Mouse (Mus musculus) embryonic facial prominence, embryonic 12.5 days (tissue): ENCODE results near the gene Gm10401. TPM values are rescaled to one million over a fixed set of nuclear protein-coding genes. Genes with fewer than 3 reads are reported as not detected.

Experiments
- ATAC-seq: fragments of 200-750 bp; cut with Nextera tagmentation; 2 replicates; pipeline ENCODE4 v1.8.0; 2017; ENCODE audit not compliant: insufficient number of reproducible peaks, insufficient read depth, low FRiP score, low TSS enrichment
- H3K27ac ChIP-seq: fragments of 300-500 bp; sonication (generic); 2 replicates; pipeline ENCODE4 v1.5.1; 2016; ENCODE audit warnings: mild to moderate bottlenecking
- H3K27me3 ChIP-seq: fragments of 300-500 bp; sonication (generic); 2 replicates; pipeline ENCODE4 v1.6.1; 2016; ENCODE audit warnings: mild to moderate bottlenecking, moderate library complexity
- H3K36me3 ChIP-seq: fragments of 300-500 bp; sonication (generic); 2 replicates; pipeline ENCODE4 v1.6.1; 2016; ENCODE audit warnings: mild to moderate bottlenecking
- H3K4me1 ChIP-seq: fragments of 300-500 bp; sonication (generic); 2 replicates; pipeline ENCODE4 v1.6.1; 2016
- H3K4me2 ChIP-seq: fragments of 300-500 bp; sonication (generic); replicated peaks from 2 replicates; pipeline ENCODE4 v1.6.1; 2016; ENCODE audit warnings: mild to moderate bottlenecking, moderate library complexity
- H3K4me3 ChIP-seq: fragments of 300-500 bp; sonication (generic); 2 replicates; pipeline ENCODE4 v1.5.1; 2016; ENCODE audit warnings: mild to moderate bottlenecking
- H3K9ac ChIP-seq: fragments of 300-500 bp; sonication (generic); 2 replicates; pipeline ENCODE4 v1.6.1; 2016; ENCODE audit warnings: mild to moderate bottlenecking, moderate library complexity
- H3K9me3 ChIP-seq: fragments of 300-500 bp; sonication (generic); 2 replicates; pipeline ENCODE4 v1.6.1; 2016; ENCODE audit warnings: mild to moderate bottlenecking, moderate library complexity
- WGBS: fragments of 180-500 bp; shearing (Covaris S2); methylation state at CpG from one replicate; pipeline ENCODE4 v1.1.7; 2016; 5-methylcytosine and 5-hydroxymethylcytosine counted together
- polyA plus RNA-seq: library from polyadenylated mRNA; unstranded; fragments of >200 nt; fragmentation: Nextera tagmentation; extraction: Ambion mirVana; gene quantifications from 2 replicates; pipeline ENCODE4 v1.2.1, GENCODE M21; 2016

Gene Gm10401
- polyA plus RNA-seq, 1 experiment from 2014 or later, result 31.3 TPM

GRCm38 (mm10) chr5:115133358-115134066, 35.4 kb upstream of the Gm10401 start:
- Histone ChIP-seq H3K9ac (peak overlapping the region; percentile 87), H3K27ac (no peak overlapping the region), H3K4me2 (peak overlapping the region; percentile 70), H3K4me1 (peaks cover 13% of the 10 kb centered on the region), H3K36me3 (peaks cover 16% of the 10 kb centered on the region), H3K9me3 (no peaks in the 10 kb centered on the region), H3K4me3 (peak overlapping the region; percentile 94), H3K27me3 (no peaks in the 10 kb centered on the region)
- 53% methylated on average over 6 of the region's 6 CpGs for WGBS
- no peak for ATAC-seq

GRCm38 (mm10) chr5:115132465-115132864, 34.4 kb upstream of the Gm10401 start:
- H3K4me3 ChIP-seq, result no peak overlapping the region

GRCm38 (mm10) chr5:115129328-115129727, 31.2 kb upstream of the Gm10401 start:
- Histone ChIP-seq H3K36me3 (peaks cover 50% of the 10 kb centered on the region), H3K27me3 (no peaks in the 10 kb centered on the region), H3K27ac (no peak overlapping the region), H3K4me2 (no peak overlapping the region), H3K4me3 (no peak overlapping the region), H3K9me3 (no peaks in the 10 kb centered on the region), H3K4me1 (peaks cover 13% of the 10 kb centered on the region), H3K9ac (no peak overlapping the region)
- WGBS, result 89% methylated on average over 6 of the region's 6 CpGs
- no peak for ATAC-seq

More at GRCm38 (mm10) chr5:115132465-115132864, 34.4 kb upstream of the Gm10401 start:
- Histone ChIP-seq H3K4me2 (peak overlapping the region; percentile 70), H3K27ac (no peak overlapping the region), H3K9me3 (no peaks in the 10 kb centered on the region), H3K4me1 (peaks cover 13% of the 10 kb centered on the region), H3K36me3 (peaks cover 25% of the 10 kb centered on the region), H3K9ac (no peak overlapping the region), H3K27me3 (no peaks in the 10 kb centered on the region)
- 88% methylated on average over 8 of the region's 8 CpGs for WGBS
- no peak for ATAC-seq

- no peak overlapping the region for H3K4me3 ChIP-seq
- no peak overlapping the region for H3K9ac ChIP-seq
- no peak for ATAC-seq
- WGBS, result 93% methylated on average over 22 of the region's 22 CpGs
- H3K27ac ChIP-seq, result no peak overlapping the region
- H3K4me2 ChIP-seq, result no peak overlapping the region
- H3K27me3 ChIP-seq, result no peaks in the 10 kb centered on the region
- H3K36me3 ChIP-seq, result peaks cover 57% of the 10 kb centered on the region
- peaks cover under 1% of the 10 kb centered on the region for H3K4me1 ChIP-seq
- no peaks in the 10 kb centered on the region for H3K9me3 ChIP-seq
Observed at GRCm38 (mm10) chr5:115127421-115128179, 29.5 kb upstream of the Gm10401 start.

GRCm38 (mm10) chr5:115126578-115127312, 28.6 kb upstream of the Gm10401 start:
- Histone ChIP-seq H3K9ac (no peak overlapping the region), H3K4me1 (no peaks in the 10 kb centered on the region), H3K36me3 (peaks cover 62% of the 10 kb centered on the region), H3K27ac (no peak overlapping the region), H3K27me3 (no peaks in the 10 kb centered on the region), H3K4me2 (no peak overlapping the region), H3K9me3 (no peaks in the 10 kb centered on the region), H3K4me3 (no peak overlapping the region)
- no peak for ATAC-seq
- 91% methylated on average over 28 of the region's 28 CpGs for WGBS

GRCm38 (mm10) chr5:115125211-115125871, 27.2 kb upstream of the Gm10401 start:
- H3K4me3 ChIP-seq, result no peak overlapping the region
- H3K4me1 ChIP-seq, result no peaks in the 10 kb centered on the region
- no peak overlapping the region for H3K4me2 ChIP-seq
- 31% methylated on average over 24 of the region's 24 CpGs for WGBS
- H3K9me3 ChIP-seq, result no peaks in the 10 kb centered on the region
- H3K27ac ChIP-seq, result no peak overlapping the region; the same call in 1 of the 2 replicates
- peak; percentile 32; the same call in 1 of the 2 replicates for ATAC-seq
- H3K27me3 ChIP-seq, result no peaks in the 10 kb centered on the region
- H3K36me3 ChIP-seq, result peaks cover 62% of the 10 kb centered on the region
- no peak overlapping the region for H3K9ac ChIP-seq

- no peaks in the 10 kb centered on the region for H3K4me1 ChIP-seq
- H3K36me3 ChIP-seq, result peaks cover 56% of the 10 kb centered on the region
- no peak overlapping the region for H3K9ac ChIP-seq
- ATAC-seq, result no peak
- no peak overlapping the region for H3K4me2 ChIP-seq
- H3K9me3 ChIP-seq, result no peaks in the 10 kb centered on the region
- H3K27ac ChIP-seq, result no peak overlapping the region
- 95% methylated on average over 6 of the region's 6 CpGs for WGBS
- H3K4me3 ChIP-seq, result no peak overlapping the region
- no peaks in the 10 kb centered on the region for H3K27me3 ChIP-seq
Observed at GRCm38 (mm10) chr5:115124690-115125089, 26.6 kb upstream of the Gm10401 start.

GRCm38 (mm10) chr5:115120978-115121377, 22.9 kb upstream of the Gm10401 start:
- Histone ChIP-seq H3K9me3 (no peaks in the 10 kb centered on the region), H3K4me3 (no peak overlapping the region), H3K27me3 (no peaks in the 10 kb centered on the region), H3K4me1 (0 out of 2 replicates have a peak, but pooled peaks cover 5% of the 10 kb centered on the region), H3K4me2 (no peak overlapping the region), H3K27ac (no peak overlapping the region), H3K36me3 (peaks cover 38% of the 10 kb centered on the region), H3K9ac (no peak overlapping the region)
- no peak for ATAC-seq
- 72% methylated on average over 5 of the region's 5 CpGs for WGBS

GRCm38 (mm10) chr5:115118961-115119570, 21.0 kb upstream of the Gm10401 start, which contains the start of gene Acads:
TSS of gene Acads (minus strand) at chr5:115119346.
- peaks cover 31% of the 10 kb centered on the region for H3K36me3 ChIP-seq

GRCm38 (mm10) chr5:115117467-115117866, 19.4 kb upstream of the Gm10401 start:
- 97% methylated on average over 13 of the region's 13 CpGs for WGBS
- Histone ChIP-seq H3K9ac (no peak overlapping the region), H3K9me3 (no peaks in the 10 kb centered on the region), H3K4me1 (0 out of 2 replicates have a peak, but pooled peaks cover 5% of the 10 kb centered on the region), H3K27me3 (no peaks in the 10 kb centered on the region), H3K27ac (no peak overlapping the region), H3K36me3 (peaks cover 38% of the 10 kb centered on the region), H3K4me3 (no peak overlapping the region), H3K4me2 (no peak overlapping the region)
- ATAC-seq, result no peak

More at GRCm38 (mm10) chr5:115118961-115119570, 21.0 kb upstream of the Gm10401 start, which contains the start of gene Acads:
- no peaks in the 10 kb centered on the region for H3K9me3 ChIP-seq
- peak within 1 kb of the TSS; percentile 90 for H3K4me3 ChIP-seq
- H3K27ac ChIP-seq, result peak within 1 kb of the TSS; percentile 48; the same call in 1 of the 2 replicates
- H3K4me2 ChIP-seq, result peak within 1 kb of the TSS; percentile 83
- 0 out of 2 replicates have a peak, but pooled peaks cover 5% of the 10 kb centered on the region for H3K4me1 ChIP-seq
- peak; percentile 75 for ATAC-seq
- H3K27me3 ChIP-seq, result no peaks in the 10 kb centered on the region
- under 1% methylated on average over 38 of the region's 39 CpGs for WGBS
- peak within 1 kb of the TSS; percentile 80 for H3K9ac ChIP-seq
